Mouse (Mus musculus) lung, adult 18-20 months (tissue): ENCODE measurements around the gene Krt33a.

Experiments used
- DNase-seq, 2 experiments: peaks; one replicate each; pipeline ENCODE4 v3.0.0; 2022; ENCODE audit warnings: mixed read lengths in 2 of 2

The Krt33a gene

GRCm38 (mm10) chr11:99986180-99986647 lies 29.8 kb downstream of the Krt33a start, which contains the start of gene Krtap16-1:
TSS of gene Krtap16-1 (minus strand) at chr11:99986597.
- no peak for DNase-seq

GRCm38 (mm10) chr11:99985291-99986092 lies 30.5 kb downstream of the Krt33a start:
- DNase-seq, result no peak

GRCm38 (mm10) chr11:99983442-99983841 lies 32.6 kb downstream of the Krt33a start:
- DNase-seq, result no peak

- DNase-seq, result no peak
Measured at GRCm38 (mm10) chr11:99982731-99983130, 33.3 kb downstream of the Krt33a start.

GRCm38 (mm10) chr11:99978953-99979352 lies 37.1 kb downstream of the Krt33a start, which contains the start of gene Krtap29-1:
TSS of gene Krtap29-1 (minus strand) at chr11:99979053.
- no peak for DNase-seq

GRCm38 (mm10) chr11:99965961-99966360 lies 50.1 kb downstream of the Krt33a start:
- DNase-seq, result no peak

GRCm38 (mm10) chr11:99964213-99964612 lies 51.8 kb downstream of the Krt33a start:
- DNase-seq, result no peak
